Mouse (Mus musculus): ENCODE data around the gene Mrps24.

Gene Mrps24

GRCm38 (mm10) chr11:5703341-5703740, 12.1 kb downstream of the Mrps24 start:
- no peak for DNase-seq

- no peak for DNase-seq
These were observed 12.5 kb downstream of the Mrps24 start for GRCm38 (mm10) chr11:5702957-5703332.

- no peak for DNase-seq
These were observed 13.1 kb downstream of the Mrps24 start for GRCm38 (mm10) chr11:5702271-5702956.

GRCm38 (mm10) chr11:5701821-5702220, 13.7 kb downstream of the Mrps24 start:
- no peak for DNase-seq

GRCm38 (mm10) chr11:5701300-5701699, 14.2 kb downstream of the Mrps24 start:
- DNase-seq: no peak

- no peak for DNase-seq
These were observed 14.7 kb downstream of the Mrps24 start for GRCm38 (mm10) chr11:5700808-5701207.

- DNase-seq: peak; percentile 69
These were observed 23.7 kb downstream of the Mrps24 start for GRCm38 (mm10) chr11:5691775-5692174.

GRCm38 (mm10) chr11:5684283-5684682, 31.2 kb downstream of the Mrps24 start:
- peak; percentile 10 for DNase-seq

- DNase-seq: no peak
These were observed 32.9 kb downstream of the Mrps24 start for GRCm38 (mm10) chr11:5682541-5682940.

Measured in embryo, embryonic 11 days (tissue).